In genomic region chr14:30888271-30888732, GRCm38 (mm10) we compare ENCODE assay signal across 8 mouse cellular contexts. TPM values are rescaled to one million over a fixed set of nuclear protein-coding genes. Genes with fewer than 3 reads are reported as not detected.
DNase-seq lines count a peak whose midpoint lies in the region; ATAC-seq and TF ChIP-seq lines count a peak whose summit lies in the region.

No protein-coding gene starts in this region.

- WGBS in forebrain, postnatal 0 days = 21% methylated on average over 9 of the region's 9 CpGs
- WGBS in forebrain, embryonic 13.5 days = 19% methylated on average over 9 of the region's 9 CpGs
- WGBS in liver, embryonic 14.5 days (ENCODE audit: insufficient replicate concordance) = 16% methylated on average over 9 of the region's 9 CpGs
- WGBS in stomach, postnatal 0 days = 0% methylated on average over 9 of the region's 9 CpGs

- TF ChIP-seq CTCF in forebrain, postnatal 0 days (IDR thresholded peaks at IDR 0.05; ENCODE audit: low read depth) = peak; percentile 29; the same call in 1 of the 2 replicates
- peak in 2 of 3 experiments; percentile 40 to 47; a peak in 4 of 6 replicates for TF ChIP-seq CTCF in MEL (IDR thresholded peaks at IDR 0.05 in 2 of 3, conservative IDR thresholded peaks at IDR 0.05 in 1 of 3; ENCODE audit: control insufficient read depth in 1 of 3, insufficient read depth in 1 of 3, low read depth in 2 of 3, low read length in 3 of 3, poor library complexity in 1 of 3, severe bottlenecking in 1 of 3)
- TF ChIP-seq CTCF in liver, embryonic 14.5 days (IDR thresholded peaks at IDR 0.05; ENCODE audit: low read depth) = peak; percentile 59
- peak; percentile 75 for TF ChIP-seq CTCF in stomach, postnatal 0 days (IDR thresholded peaks at IDR 0.05; ENCODE audit: low read depth)

- H3K4me1 ChIP-seq in forebrain, postnatal 0 days (ENCODE audit: insufficient read depth) = no peaks in the 10 kb centered on the region
- no peaks in the 10 kb centered on the region for H3K4me1 ChIP-seq in forebrain, embryonic 13.5 days
- H3K4me1 ChIP-seq in MEL (ENCODE audit: control insufficient read depth in 1 of 2, insufficient read depth in 2 of 2, low read length in 2 of 2) = peaks cover 0 to 6% of the 10 kb centered on the region in 2 experiments; a peak in 1 of 4 replicates
- peaks cover 0 to 12% of the 10 kb centered on the region in 2 experiments; a peak in 2 of 4 replicates for H3K4me1 ChIP-seq in liver, embryonic 14.5 days (replicated peaks; ENCODE audit: control insufficient read depth in 2 of 2, insufficient read depth in 2 of 2, low read length in 1 of 2)
- H3K4me1 ChIP-seq in stomach, postnatal 0 days (replicated peaks; ENCODE audit: control insufficient read depth, insufficient read depth) = peaks cover 6% of the 10 kb centered on the region

- no peak overlapping the region for H3K4me3 ChIP-seq in forebrain, postnatal 0 days (ENCODE audit: low read depth, low read length)
- H3K4me3 ChIP-seq in forebrain, embryonic 13.5 days = no peak overlapping the region
- no peak overlapping the region for H3K4me3 ChIP-seq in MEL (ENCODE audit: control insufficient read depth in 1 of 2, insufficient read depth in 1 of 2, low read depth in 2 of 2, low read length in 2 of 2)
- H3K4me3 ChIP-seq in liver, embryonic 14.5 days (ENCODE audit: insufficient read depth in 1 of 2, low read depth in 2 of 2, low read length in 2 of 2) = no peak overlapping the region
- no peak overlapping the region for H3K4me3 ChIP-seq in stomach, postnatal 0 days (ENCODE audit: low read depth, low read length)

- no peak; the same call in 1 of the 2 replicates for TF ChIP-seq RAD21 in MEL (IDR thresholded peaks at IDR 0.05; ENCODE audit: low read depth, low read length)

- no peaks in the 10 kb centered on the region for H3K27me3 ChIP-seq in forebrain, postnatal 0 days (ENCODE audit: insufficient read depth, low read length)
- H3K27me3 ChIP-seq in forebrain, embryonic 13.5 days = no peaks in the 10 kb centered on the region
- H3K27me3 ChIP-seq in MEL (ENCODE audit: control insufficient read depth in 1 of 2, insufficient read depth in 2 of 2, low read length in 2 of 2) = no peaks in the 10 kb centered on the region
- no peaks in the 10 kb centered on the region for H3K27me3 ChIP-seq in liver, embryonic 14.5 days (ENCODE audit: control insufficient read depth, insufficient read depth, low read length)
- H3K27me3 ChIP-seq in stomach, postnatal 0 days (ENCODE audit: control insufficient read depth, insufficient read depth, low read length) = no peaks in the 10 kb centered on the region

- H3K79me2 ChIP-seq in MEL (ENCODE audit: control insufficient read depth, insufficient read depth, low read length, poor library complexity) = no peaks in the 10 kb centered on the region

- no peaks in the 10 kb centered on the region for H3K9me3 ChIP-seq in forebrain, postnatal 0 days (ENCODE audit: low read length)
- no peaks in the 10 kb centered on the region for H3K9me3 ChIP-seq in forebrain, embryonic 13.5 days (replicated peaks)
- no peaks in the 10 kb centered on the region for H3K9me3 ChIP-seq in MEL (replicated peaks; ENCODE audit: insufficient read depth, low read length)
- no peaks in the 10 kb centered on the region for H3K9me3 ChIP-seq in liver, embryonic 14.5 days (ENCODE audit: control insufficient read depth, low read length)
- no peaks in the 10 kb centered on the region for H3K9me3 ChIP-seq in stomach, postnatal 0 days (ENCODE audit: control insufficient read depth, low read length)

- no peak for TF ChIP-seq EP300 in MEL (IDR thresholded peaks at IDR 0.05; ENCODE audit: low read depth in 1 of 2, low read length in 2 of 2)
- no peak for TF ChIP-seq EP300 in liver, embryonic 14.5 days (IDR thresholded peaks at IDR 0.05; ENCODE audit: low read depth)
- TF ChIP-seq EP300 in stomach, postnatal 0 days (optimal IDR thresholded peaks at IDR 0.05) = no peak

- no peak overlapping the region for H3K9ac ChIP-seq in forebrain, postnatal 0 days
- no peak overlapping the region for H3K9ac ChIP-seq in forebrain, embryonic 13.5 days
- H3K9ac ChIP-seq in MEL (ENCODE audit: control insufficient read depth, low read depth, low read length, poor library complexity, severe bottlenecking) = no peak overlapping the region
- no peak overlapping the region for H3K9ac ChIP-seq in liver, embryonic 14.5 days (replicated peaks)
- no peak overlapping the region for H3K9ac ChIP-seq in stomach, postnatal 0 days (ENCODE audit: low read length)

- H3K4me2 ChIP-seq in forebrain, postnatal 0 days (ENCODE audit: low read depth) = no peak overlapping the region
- H3K4me2 ChIP-seq in forebrain, embryonic 13.5 days = no peak overlapping the region
- H3K4me2 ChIP-seq in liver, embryonic 14.5 days (ENCODE audit: low read depth) = peak overlapping the region; percentile 31
- H3K4me2 ChIP-seq in stomach, postnatal 0 days (replicated peaks; ENCODE audit: low read depth) = peak overlapping the region; percentile 31

- no peak overlapping the region for H3K27ac ChIP-seq in forebrain, postnatal 0 days (ENCODE audit: low read depth, low read length)
- no peak overlapping the region for H3K27ac ChIP-seq in forebrain, embryonic 13.5 days
- no peak overlapping the region for H3K27ac ChIP-seq in MEL (ENCODE audit: control insufficient read depth, low read depth, low read length)
- no peak overlapping the region for H3K27ac ChIP-seq in liver, embryonic 14.5 days
- H3K27ac ChIP-seq in stomach, postnatal 0 days (replicated peaks) = 0 out of 2 replicates have a peak overlapping the region, but pooled peaks have one; percentile 24

- peak; percentile 32; the same call in 1 of the 2 replicates for ATAC-seq in forebrain, postnatal 0 days
- ATAC-seq in forebrain, embryonic 13.5 days = no peak
- ATAC-seq in common myeloid progenitor, adult 5-6 weeks (replicated peaks; ENCODE audit: low read depth, poor library complexity, severe bottlenecking) = peak; percentile 65
- ATAC-seq in liver, embryonic 14.5 days (ENCODE audit: insufficient read depth) = peak; percentile 57
- peak; percentile 65 for ATAC-seq in stomach, postnatal 0 days (ENCODE audit: low FRiP score, low TSS enrichment)
- ATAC-seq in activated CD4-positive, CD25-positive, alpha-beta regulatory T cell, adult 4 months = no peak

- no peak for TF ChIP-seq POLR2A in MEL (IDR thresholded peaks at IDR 0.05; ENCODE audit: control insufficient read depth in 1 of 2, insufficient read depth in 1 of 2, low read depth in 1 of 2, low read length in 2 of 2, poor library complexity in 1 of 2)

- no peaks in the 10 kb centered on the region for H3K36me3 ChIP-seq in forebrain, postnatal 0 days (ENCODE audit: insufficient read depth)
- no peaks in the 10 kb centered on the region for H3K36me3 ChIP-seq in forebrain, embryonic 13.5 days (ENCODE audit: poor library complexity, severe bottlenecking)
- no peaks in the 10 kb centered on the region for H3K36me3 ChIP-seq in MEL (ENCODE audit: control insufficient read depth in 1 of 2, insufficient read depth in 2 of 2, low read length in 2 of 2)
- no peaks in the 10 kb centered on the region for H3K36me3 ChIP-seq in liver, embryonic 14.5 days (replicated peaks; ENCODE audit: control insufficient read depth, insufficient read depth, low read depth)
- H3K36me3 ChIP-seq in stomach, postnatal 0 days (ENCODE audit: control insufficient read depth, insufficient read depth, low read length) = no peaks in the 10 kb centered on the region

- peak; percentile 8 for DNase-seq in forebrain, postnatal 0 days
- DNase-seq in MEL (ENCODE audit: low read depth, low spot score) = peak; percentile 27
- peak; percentile 68 for DNase-seq in heart, postnatal 4 days
- DNase-seq in liver, embryonic 14.5 days (ENCODE audit: low read depth in 3 of 3, low spot score in 3 of 3) = peak in 2 of 3 experiments; percentile 36 to 42
- peak; percentile 77 for DNase-seq in stomach, postnatal 0 days (ENCODE audit: low spot score)

RNA-seq across cellular contexts. Expression of gene Itih4, which starts 2.0 kb away (rescaled TPM):
- total RNA-seq in forebrain, postnatal 0 days (2014; rRNA removed) = 0.15 TPM in 1 of 2 replicates, not detected in the other
- 0.15 and 0.19 TPM in 2 replicates for polyA plus RNA-seq in forebrain, postnatal 0 days (2015; fragmentation: Nextera tagmentation; extraction: Ambion mirVana)
- 0.16 TPM in 1 of 2 replicates, not detected in the other for polyA plus RNA-seq in forebrain, embryonic 13.5 days (2015; fragmentation: Nextera tagmentation; extraction: Ambion mirVana)
- total RNA-seq in MEL (2012; rRNA removed) = not detected in 2 replicates
- not detected for polyA plus RNA-seq in MEL (2012; ENCODE audit: insufficient read depth in 1 of 2, insufficient read length in 2 of 2, low read depth in 1 of 2, low replicate concordance in 2 of 2, missing spikeins in 1 of 2)
- total RNA-seq in common myeloid progenitor, adult 5-6 weeks (2017) = not detected in 2 replicates
- total RNA-seq in heart, postnatal 4 days (2021) = 1 to 10 TPM; 1.6 to 2.5 TPM
- 34.6 and 56.0 TPM in 2 replicates for polyA plus RNA-seq in liver, embryonic 14.5 days (2012; rRNA removed)
- 82.3 and 113 TPM in 2 replicates for polyA plus RNA-seq in liver, embryonic 14.5 days (2014; fragmentation: Nextera tagmentation; extraction: Ambion mirVana)
- polyA plus RNA-seq in stomach, postnatal 0 days (2015; fragmentation: Nextera tagmentation; extraction: Ambion mirVana) = 1.2 and 2.4 TPM in 2 replicates
- not detected for polyA plus RNA-seq in activated CD4-positive, CD25-positive, alpha-beta regulatory T cell, adult 4 months (2017; shearing (Covaris generic))

RNA-seq across cellular contexts. Expression of gene Mustn1, which starts 9.3 kb away (rescaled TPM):
- 0.52 and 0.85 TPM in 2 replicates for total RNA-seq in forebrain, postnatal 0 days (2014; rRNA removed)
- polyA plus RNA-seq in forebrain, postnatal 0 days (2015; fragmentation: Nextera tagmentation; extraction: Ambion mirVana) = 1.2 TPM in 2 replicates
- 0.44 and 0.47 TPM in 2 replicates for polyA plus RNA-seq in forebrain, embryonic 13.5 days (2015; fragmentation: Nextera tagmentation; extraction: Ambion mirVana)
- total RNA-seq in MEL (2012; rRNA removed) = 0.08 and 0.16 TPM in 2 replicates
- under 1 TPM in 1 of 2 experiments, not detected in 1; 0.22 TPM for polyA plus RNA-seq in MEL (2012; ENCODE audit: insufficient read depth in 1 of 2, insufficient read length in 2 of 2, low read depth in 1 of 2, low replicate concordance in 2 of 2, missing spikeins in 1 of 2)
- 0.78 TPM in 1 of 2 replicates, not detected in the other for total RNA-seq in common myeloid progenitor, adult 5-6 weeks (2017)
- 1 to 10 TPM; 6.9 to 7.3 TPM for total RNA-seq in heart, postnatal 4 days (2021)
- polyA plus RNA-seq in liver, embryonic 14.5 days (2012; rRNA removed) = 0.42 and 0.55 TPM in 2 replicates
- polyA plus RNA-seq in liver, embryonic 14.5 days (2014; fragmentation: Nextera tagmentation; extraction: Ambion mirVana) = 0.37 and 0.72 TPM in 2 replicates
- 29.2 and 32.3 TPM in 2 replicates for polyA plus RNA-seq in stomach, postnatal 0 days (2015; fragmentation: Nextera tagmentation; extraction: Ambion mirVana)
- 1 to 10 TPM in 1 of 2 experiments, under 1 TPM in 1; 0.68 to 1.8 TPM for polyA plus RNA-seq in activated CD4-positive, CD25-positive, alpha-beta regulatory T cell, adult 4 months (2017; shearing (Covaris generic))

RNA-seq across cellular contexts. Expression of gene Itih3, which starts 35.3 kb away (rescaled TPM):
- 4.1 and 5.9 TPM in 2 replicates for total RNA-seq in forebrain, postnatal 0 days (2014; rRNA removed)
- 2.1 and 4.8 TPM in 2 replicates for polyA plus RNA-seq in forebrain, postnatal 0 days (2015; fragmentation: Nextera tagmentation; extraction: Ambion mirVana)
- 0.18 and 0.35 TPM in 2 replicates for polyA plus RNA-seq in forebrain, embryonic 13.5 days (2015; fragmentation: Nextera tagmentation; extraction: Ambion mirVana)
- not detected in 2 replicates for total RNA-seq in MEL (2012; rRNA removed)
- polyA plus RNA-seq in MEL (2012; ENCODE audit: insufficient read depth in 1 of 2, insufficient read length in 2 of 2, low read depth in 1 of 2, low replicate concordance in 2 of 2, missing spikeins in 1 of 2) = not detected
- not detected in 2 replicates for total RNA-seq in common myeloid progenitor, adult 5-6 weeks (2017)
- under 1 TPM; 0.55 to 0.74 TPM for total RNA-seq in heart, postnatal 4 days (2021)
- polyA plus RNA-seq in liver, embryonic 14.5 days (2012; rRNA removed) = 124 and 152 TPM in 2 replicates
- polyA plus RNA-seq in liver, embryonic 14.5 days (2014; fragmentation: Nextera tagmentation; extraction: Ambion mirVana) = 250 and 275 TPM in 2 replicates
- polyA plus RNA-seq in stomach, postnatal 0 days (2015; fragmentation: Nextera tagmentation; extraction: Ambion mirVana) = 2.1 and 5.1 TPM in 2 replicates
- polyA plus RNA-seq in activated CD4-positive, CD25-positive, alpha-beta regulatory T cell, adult 4 months (2017; shearing (Covaris generic)) = not detected

RNA-seq across cellular contexts. Expression of gene Itih1, which starts 54.8 kb away (rescaled TPM):
- total RNA-seq in forebrain, postnatal 0 days (2014; rRNA removed) = not detected in 2 replicates
- not detected in 2 replicates for polyA plus RNA-seq in forebrain, postnatal 0 days (2015; fragmentation: Nextera tagmentation; extraction: Ambion mirVana)
- 0.09 TPM in 1 of 2 replicates, not detected in the other for polyA plus RNA-seq in forebrain, embryonic 13.5 days (2015; fragmentation: Nextera tagmentation; extraction: Ambion mirVana)
- not detected in 2 replicates for total RNA-seq in MEL (2012; rRNA removed)
- polyA plus RNA-seq in MEL (2012; ENCODE audit: insufficient read depth in 1 of 2, insufficient read length in 2 of 2, low read depth in 1 of 2, low replicate concordance in 2 of 2, missing spikeins in 1 of 2) = under 1 TPM in 1 of 2 experiments, not detected in 1; 0.03 TPM
- not detected in 2 replicates for total RNA-seq in common myeloid progenitor, adult 5-6 weeks (2017)
- total RNA-seq in heart, postnatal 4 days (2021) = not detected
- polyA plus RNA-seq in liver, embryonic 14.5 days (2012; rRNA removed) = 27.6 and 29.6 TPM in 2 replicates
- 27.2 and 29.3 TPM in 2 replicates for polyA plus RNA-seq in liver, embryonic 14.5 days (2014; fragmentation: Nextera tagmentation; extraction: Ambion mirVana)
- 0.21 and 0.40 TPM in 2 replicates for polyA plus RNA-seq in stomach, postnatal 0 days (2015; fragmentation: Nextera tagmentation; extraction: Ambion mirVana)
- polyA plus RNA-seq in activated CD4-positive, CD25-positive, alpha-beta regulatory T cell, adult 4 months (2017; shearing (Covaris generic)) = not detected

Comparison
In these comparisons a context has a peak if more than half of its experiments do, and no peak if none do; other contexts are left out.
1. ATAC-seq: peak in forebrain, postnatal 0 days (single experiment), common myeloid progenitor, adult 5-6 weeks (single experiment), liver, embryonic 14.5 days (single experiment) and stomach, postnatal 0 days (single experiment); none in forebrain, embryonic 13.5 days (single experiment) and activated CD4-positive, CD25-positive, alpha-beta regulatory T cell, adult 4 months (single experiment).
2. DNase-seq: peak in every context shown above with its lines; median percentile 77 in stomach, postnatal 0 days; 68 in heart, postnatal 4 days; 39 in liver, embryonic 14.5 days; 27 in MEL; 8 in forebrain, postnatal 0 days.
3. H3K4me2 ChIP-seq: peak in liver, embryonic 14.5 days (single experiment) and stomach, postnatal 0 days (single experiment); none in forebrain, postnatal 0 days (single experiment) and forebrain, embryonic 13.5 days (single experiment).
4. RNA of gene Itih4, which starts 2.0 kb away (polyA plus RNA-seq): 34.6 to 113 TPM in liver, embryonic 14.5 days; 1.2 to 2.4 TPM in stomach, postnatal 0 days, not detected in activated CD4-positive, CD25-positive, alpha-beta regulatory T cell, adult 4 months, 0.15 to 0.19 TPM in forebrain, postnatal 0 days, 0.16 TPM in forebrain, embryonic 13.5 days and not detected in MEL; every median in the first group is over 10 times any median in the second.
5. RNA of gene Mustn1, which starts 9.3 kb away (polyA plus RNA-seq): 29.2 to 32.3 TPM in stomach, postnatal 0 days; 0.68 to 1.8 TPM in activated CD4-positive, CD25-positive, alpha-beta regulatory T cell, adult 4 months, 1.2 TPM in forebrain, postnatal 0 days, 0.37 to 0.72 TPM in liver, embryonic 14.5 days, 0.44 to 0.47 TPM in forebrain, embryonic 13.5 days and 0.22 TPM in MEL; every median in the first group is over 10 times any median in the second.
6. RNA of gene Itih3, which starts 35.3 kb away (polyA plus RNA-seq): 124 to 275 TPM in liver, embryonic 14.5 days; 2.1 to 4.8 TPM in forebrain, postnatal 0 days, 2.1 to 5.1 TPM in stomach, postnatal 0 days, 0.18 to 0.35 TPM in forebrain, embryonic 13.5 days, not detected in MEL and not detected in activated CD4-positive, CD25-positive, alpha-beta regulatory T cell, adult 4 months; every median in the first group is over 10 times any median in the second.
7. Peak in every context shown above with its lines, with median percentiles within 50 percentile points of each other: CTCF ChIP-seq.